Mouse (Mus musculus): Measurements from ENCODE around the gene Cabp7.

- TF ChIP-seq POLR2A (IDR thresholded peaks at IDR 0.05; ENCODE audit: control insufficient read depth, extremely low read depth, insufficient read depth, low read length, poor library complexity) (no peak), CTCF (IDR thresholded peaks at IDR 0.05; ENCODE audit: borderline replicate concordance, control insufficient read depth, extremely low read depth, insufficient read depth, low read length, poor library complexity) (no peak)
Observed at GRCm38 (mm10) chr11:4690353-4690752, 56.2 kb downstream of the Cabp7 start.
